8 mouse cellular contexts compared by ENCODE assay signal in genomic region chr11:60776107-60776828, GRCm38 (mm10). TPM values are rescaled to one million over a fixed set of nuclear protein-coding genes. Genes with fewer than 3 reads are reported as not detected.
DNase-seq lines count a peak whose midpoint lies in the region; ATAC-seq and TF ChIP-seq lines count a peak whose summit lies in the region.

No protein-coding gene starts in this region.

- H3K4me3 ChIP-seq in heart, embryonic 13.5 days, result peak overlapping the region; percentile 81
- H3K4me3 ChIP-seq in G1E (ENCODE audit: low read depth, low read length), result peak overlapping the region; percentile 96
- peak overlapping the region; percentile 60 for H3K4me3 ChIP-seq in heart, postnatal 0 days (ENCODE audit: low read depth, low read length)

- 4% methylated on average over 17 of the region's 17 CpGs for WGBS in heart, embryonic 13.5 days
- 5% methylated on average over 17 of the region's 17 CpGs for WGBS in heart, postnatal 0 days

- TF ChIP-seq EP300 in heart, postnatal 0 days (IDR thresholded peaks at IDR 0.05; ENCODE audit: low read depth), result no peak

- no peak for DNase-seq in heart, postnatal 10 days
- DNase-seq in G1E (ENCODE audit: low spot score), result no peak
- DNase-seq in heart, postnatal 0 days (ENCODE audit: low spot score), result no peak
- no peak for DNase-seq in frontal cortex, postnatal 10 days (ENCODE audit: low spot score in 2 of 2)
- no peak for DNase-seq in natural killer cell, adult 2 months (ENCODE audit: low spot score in 2 of 2)
- no peak for DNase-seq in right cerebral cortex, adult 2 months (ENCODE audit: low spot score in 2 of 2)

- no peak for ATAC-seq in heart, embryonic 13.5 days (ENCODE audit: extremely low read depth, insufficient number of reproducible peaks, low FRiP score, low TSS enrichment)
- no peak for ATAC-seq in G1E (ENCODE audit: extremely low read depth, insufficient number of reproducible peaks, low FRiP score, poor library complexity, severe bottlenecking)
- no peak for ATAC-seq in heart, postnatal 0 days (ENCODE audit: insufficient read depth, low read depth)
- ATAC-seq in megakaryocyte, adult 5-6 weeks (ENCODE audit: poor library complexity, severe bottlenecking), result 0 out of 2 replicates have a peak, but pooled peaks have one; percentile 0

- H3K4me1 ChIP-seq in heart, embryonic 13.5 days, result peaks cover 59% of the 10 kb centered on the region
- H3K4me1 ChIP-seq in G1E (ENCODE audit: insufficient read depth, low read depth, low read length), result peaks cover 64% of the 10 kb centered on the region
- peaks cover 46% of the 10 kb centered on the region for H3K4me1 ChIP-seq in heart, postnatal 0 days (ENCODE audit: control insufficient read depth, insufficient read depth)

- no peak for TF ChIP-seq CTCF in G1E (IDR thresholded peaks at IDR 0.05; ENCODE audit: low read depth, low read length)
- TF ChIP-seq CTCF in heart, postnatal 0 days (IDR thresholded peaks at IDR 0.05; ENCODE audit: low read depth), result no peak

- H3K36me3 ChIP-seq in heart, embryonic 13.5 days, result peaks cover 26% of the 10 kb centered on the region
- H3K36me3 ChIP-seq in G1E (replicated peaks), result peaks cover 36% of the 10 kb centered on the region
- 0 out of 2 replicates have a peak, but pooled peaks cover 8% of the 10 kb centered on the region for H3K36me3 ChIP-seq in heart, postnatal 0 days (replicated peaks; ENCODE audit: control insufficient read depth, insufficient read depth, low read length)

- H3K27ac ChIP-seq in heart, embryonic 13.5 days (replicated peaks), result peak overlapping the region; percentile 91
- H3K27ac ChIP-seq in heart, postnatal 0 days (ENCODE audit: low read depth), result peak overlapping the region; percentile 80

- H3K9me3 ChIP-seq in heart, embryonic 13.5 days, result no peaks in the 10 kb centered on the region
- no peaks in the 10 kb centered on the region for H3K9me3 ChIP-seq in G1E (replicated peaks)
- H3K9me3 ChIP-seq in heart, postnatal 0 days (replicated peaks; ENCODE audit: control insufficient read depth, low read length), result no peaks in the 10 kb centered on the region

- intact Hi-C loops in heart, postnatal 10 days (cut with DNase I), result loop anchor here (2.0 kb wide), 1 partner anchor 49 kb away; the partner anchor contains the start of gene Flii

- peak overlapping the region; percentile 93 for H3K4me2 ChIP-seq in heart, embryonic 13.5 days
- H3K4me2 ChIP-seq in heart, postnatal 0 days (ENCODE audit: low read depth, low read length), result peak overlapping the region; percentile 82

- peak overlapping the region; percentile 88 for H3K9ac ChIP-seq in heart, embryonic 13.5 days
- peak overlapping the region; percentile 59 for H3K9ac ChIP-seq in heart, postnatal 0 days (replicated peaks; ENCODE audit: low read depth, low read length)

- H3K27me3 ChIP-seq in heart, embryonic 13.5 days (replicated peaks), result no peaks in the 10 kb centered on the region
- no peaks in the 10 kb centered on the region for H3K27me3 ChIP-seq in G1E (ENCODE audit: insufficient read depth, low read length)
- H3K27me3 ChIP-seq in heart, postnatal 0 days (ENCODE audit: control insufficient read depth, insufficient read depth, low read length), result no peaks in the 10 kb centered on the region

RNA-seq across cellular contexts. Expression of gene Top3a, which starts 0.9 kb away (rescaled TPM):
- 9.7 and 11.0 TPM in 2 replicates for polyA plus RNA-seq in heart, embryonic 13.5 days (2015; fragmentation: Nextera tagmentation; extraction: Ambion mirVana)
- total RNA-seq in heart, postnatal 10 days (2021), result 1 to 10 TPM; 5.3 to 6.3 TPM
- 20.3 and 24.0 TPM in 2 replicates for total RNA-seq in G1E (2014; fragmentation: Nextera tagmentation)
- 20.3 and 24.0 TPM in 2 replicates for total RNA-seq in G1E (2017)
- polyA plus RNA-seq in G1E (2012), result 8.4 and 11.1 TPM in 2 replicates
- 7.3 and 8.8 TPM in 2 replicates for total RNA-seq in heart, postnatal 0 days (2014; rRNA removed; ENCODE audit: low replicate concordance)
- polyA plus RNA-seq in heart, postnatal 0 days (2015; fragmentation: Nextera tagmentation; extraction: Ambion mirVana), result 3.8 and 4.4 TPM in 2 replicates
- total RNA-seq in megakaryocyte, adult 5-6 weeks (2015), result 6.0 and 10.5 TPM in 2 replicates
- 12.6 and 14.8 TPM in 2 replicates for total RNA-seq in megakaryocyte, adult 5-6 weeks (2017)

RNA-seq across cellular contexts. Expression of gene Smcr8, which starts 1.1 kb away (rescaled TPM):
- 3.7 and 3.9 TPM in 2 replicates for polyA plus RNA-seq in heart, embryonic 13.5 days (2015; fragmentation: Nextera tagmentation; extraction: Ambion mirVana)
- 10 to 100 TPM; 16.1 to 16.6 TPM for total RNA-seq in heart, postnatal 10 days (2021)
- total RNA-seq in G1E (2014; fragmentation: Nextera tagmentation) (54.9 and 56.1 TPM in 2 replicates), G1E (2017) (42.1 and 44.7 TPM in 2 replicates)
- 1.8 and 2.4 TPM in 2 replicates for polyA plus RNA-seq in G1E (2012)
- total RNA-seq in heart, postnatal 0 days (2014; rRNA removed; ENCODE audit: low replicate concordance), result 7.6 and 8.2 TPM in 2 replicates
- polyA plus RNA-seq in heart, postnatal 0 days (2015; fragmentation: Nextera tagmentation; extraction: Ambion mirVana), result 2.0 and 2.1 TPM in 2 replicates
- 27.4 and 32.1 TPM in 2 replicates for total RNA-seq in megakaryocyte, adult 5-6 weeks (2015)
- total RNA-seq in megakaryocyte, adult 5-6 weeks (2017), result 16.8 and 18.7 TPM in 2 replicates

RNA-seq across cellular contexts. Expression of gene Shmt1, which starts 35.2 kb away (rescaled TPM):
- 40.4 and 42.8 TPM in 2 replicates for polyA plus RNA-seq in heart, embryonic 13.5 days (2015; fragmentation: Nextera tagmentation; extraction: Ambion mirVana)
- 10 to 100 TPM; 19.9 to 22.4 TPM for total RNA-seq in heart, postnatal 10 days (2021)
- 22.2 and 24.7 TPM in 2 replicates for total RNA-seq in G1E (2014; fragmentation: Nextera tagmentation)
- total RNA-seq in G1E (2017), result 107 and 120 TPM in 2 replicates
- 6.7 and 11.1 TPM in 2 replicates for polyA plus RNA-seq in G1E (2012)
- total RNA-seq in heart, postnatal 0 days (2014; rRNA removed; ENCODE audit: low replicate concordance), result 34.6 and 77.7 TPM in 2 replicates
- polyA plus RNA-seq in heart, postnatal 0 days (2015; fragmentation: Nextera tagmentation; extraction: Ambion mirVana), result 25.2 and 26.7 TPM in 2 replicates
- 4.1 and 6.2 TPM in 2 replicates for total RNA-seq in megakaryocyte, adult 5-6 weeks (2015)
- 13.7 and 15.6 TPM in 2 replicates for total RNA-seq in megakaryocyte, adult 5-6 weeks (2017)

RNA-seq across cellular contexts. Expression of gene Mief2, which starts 48.1 kb away (rescaled TPM):
- polyA plus RNA-seq in heart, embryonic 13.5 days (2015; fragmentation: Nextera tagmentation; extraction: Ambion mirVana), result 17.4 and 17.7 TPM in 2 replicates
- 10 to 100 TPM; 24.2 to 26.6 TPM for total RNA-seq in heart, postnatal 10 days (2021)
- total RNA-seq in G1E (2014; fragmentation: Nextera tagmentation), result 2.7 and 3.4 TPM in 2 replicates
- total RNA-seq in G1E (2017), result 5.8 and 7.8 TPM in 2 replicates
- polyA plus RNA-seq in G1E (2012), result 16.0 and 22.1 TPM in 2 replicates
- total RNA-seq in heart, postnatal 0 days (2014; rRNA removed; ENCODE audit: low replicate concordance), result 26.5 and 27.4 TPM in 2 replicates
- 19.5 and 20.4 TPM in 2 replicates for polyA plus RNA-seq in heart, postnatal 0 days (2015; fragmentation: Nextera tagmentation; extraction: Ambion mirVana)
- 3.3 and 3.7 TPM in 2 replicates for total RNA-seq in megakaryocyte, adult 5-6 weeks (2015)
- 4.7 and 7.4 TPM in 2 replicates for total RNA-seq in megakaryocyte, adult 5-6 weeks (2017)

RNA-seq across cellular contexts. Expression of gene Flii, which starts 49.2 kb away (rescaled TPM):
- 75.4 and 79.1 TPM in 2 replicates for polyA plus RNA-seq in heart, embryonic 13.5 days (2015; fragmentation: Nextera tagmentation; extraction: Ambion mirVana)
- total RNA-seq in heart, postnatal 10 days (2021), result 100 to 1,000 TPM; 106 to 117 TPM
- total RNA-seq in G1E (2014; fragmentation: Nextera tagmentation), result 50.5 and 55.1 TPM in 2 replicates
- 139 and 141 TPM in 2 replicates for total RNA-seq in G1E (2017)
- 71.9 and 162 TPM in 2 replicates for polyA plus RNA-seq in G1E (2012)
- total RNA-seq in heart, postnatal 0 days (2014; rRNA removed; ENCODE audit: low replicate concordance), result 82.2 and 123 TPM in 2 replicates
- polyA plus RNA-seq in heart, postnatal 0 days (2015; fragmentation: Nextera tagmentation; extraction: Ambion mirVana), result 52.6 and 55.3 TPM in 2 replicates
- total RNA-seq in megakaryocyte, adult 5-6 weeks (2015), result 115 and 144 TPM in 2 replicates
- 158 and 172 TPM in 2 replicates for total RNA-seq in megakaryocyte, adult 5-6 weeks (2017)
